Mouse (Mus musculus) frontal cortex, adult (tissue): ENCODE measurements around the gene Kcnk4.

Source experiments
- ATAC-seq: cut with Nextera tagmentation; 2 replicates; pipeline ENCODE4 v1.9.2; 2017; ENCODE audit warnings: mild to moderate bottlenecking, moderate library complexity, mixed read lengths; ENCODE audit not compliant: low TSS enrichment

The Kcnk4 gene

GRCm38 (mm10) chr19:6937541-6938465 is 3.5 kb upstream of the Kcnk4 start:
- ATAC-seq: no peak

GRCm38 (mm10) chr19:6936299-6936698 is 2.0 kb upstream of the Kcnk4 start:
- no peak for ATAC-seq

- peak; percentile 38 for ATAC-seq
Measured at GRCm38 (mm10) chr19:6933436-6934194, 700 bp downstream of the Kcnk4 start.

GRCm38 (mm10) chr19:6933102-6933435 is 1.2 kb downstream of the Kcnk4 start:
- ATAC-seq: peak; percentile 60

GRCm38 (mm10) chr19:6932018-6932417 is 2.3 kb downstream of the Kcnk4 start:
- no peak for ATAC-seq

- ATAC-seq: no peak
Measured at GRCm38 (mm10) chr19:6931002-6931401, 3.3 kb downstream of the Kcnk4 start.

GRCm38 (mm10) chr19:6928080-6928479 is 6.2 kb downstream of the Kcnk4 start:
- no peak for ATAC-seq

GRCm38 (mm10) chr19:6926559-6927255 is 7.6 kb downstream of the Kcnk4 start:
- ATAC-seq: no peak

- ATAC-seq: no peak
Measured at GRCm38 (mm10) chr19:6925611-6926329, 8.5 kb downstream of the Kcnk4 start.

- no peak for ATAC-seq
Measured at GRCm38 (mm10) chr19:6925307-6925573, 9.1 kb downstream of the Kcnk4 start, which contains the start of gene Catsperz. Catsperz (minus strand) TSS chr19:6925380.

- no peak for ATAC-seq
Measured at GRCm38 (mm10) chr19:6924461-6925306, 9.6 kb downstream of the Kcnk4 start.

- ATAC-seq: no peak
Measured at GRCm38 (mm10) chr19:6922901-6923735, 11.2 kb downstream of the Kcnk4 start.

- ATAC-seq: peak; percentile 87
Measured at GRCm38 (mm10) chr19:6921647-6922567, 12.4 kb downstream of the Kcnk4 start, which contains the start of gene Esrra. Esrra (minus strand) TSS chr19:6921813.

- ATAC-seq: no peak
Measured at GRCm38 (mm10) chr19:6920741-6921636, 13.3 kb downstream of the Kcnk4 start.

- ATAC-seq: no peak
Measured at GRCm38 (mm10) chr19:6919876-6920740, 14.2 kb downstream of the Kcnk4 start.

GRCm38 (mm10) chr19:6919431-6919830 is 14.9 kb downstream of the Kcnk4 start:
- no peak for ATAC-seq

- no peak for ATAC-seq
Measured at GRCm38 (mm10) chr19:6918321-6918720, 16.0 kb downstream of the Kcnk4 start.
